In the genomic region with DNA sequence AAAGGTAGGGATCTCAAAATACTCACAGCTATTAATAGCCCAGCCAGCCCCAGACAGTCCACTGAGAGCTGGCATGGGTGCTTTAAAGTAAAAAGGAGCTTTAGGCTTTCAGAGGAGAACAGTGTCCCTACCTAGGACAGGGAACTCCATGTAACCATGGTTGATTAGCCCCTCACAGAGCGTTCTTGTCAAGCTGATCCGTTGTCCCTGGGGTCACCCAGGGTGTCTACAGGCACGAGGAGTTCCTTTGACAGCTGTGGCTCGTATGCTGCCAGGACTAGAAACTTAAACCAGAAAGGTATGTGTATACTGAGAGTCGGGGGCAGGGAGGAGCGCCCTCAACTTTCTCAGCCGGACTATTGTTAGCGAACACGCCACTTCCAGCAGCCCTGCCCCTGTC, we compare ENCODE assay signal across 1 mouse cellular context.
TF ChIP-seq lines count a peak whose summit lies in the region.

No protein-coding gene starts in this region.

TF ChIP-seq in CH12.LX, 34 proteins besides CTCF, POLR2A, EP300 and RAD21 (continued from another document):
- no peak for TF ChIP-seq RCOR1 (conservative IDR thresholded peaks at IDR 0.05; ENCODE audit: low read depth, low read length)
- TF ChIP-seq JUN (IDR thresholded peaks at IDR 0.05; ENCODE audit: insufficient read depth, low read depth, low read length): no peak
- TF ChIP-seq SMC3 (IDR thresholded peaks at IDR 0.05; ENCODE audit: low read depth, low read length): no peak
